Mouse (Mus musculus): ENCODE measurements around the gene Hecw2. TPM values are rescaled to one million over a fixed set of nuclear protein-coding genes. Genes with fewer than 3 reads are reported as not detected.

Hecw2 gene
- polyA plus RNA-seq, 1 experiment: not detected

GRCm38 (mm10) chr1:53814077-53814705 lies 380.8 kb downstream of the Hecw2 start:
- no peak for TF ChIP-seq GATA1 (IDR thresholded peaks at IDR 0.05; ENCODE audit: low read length)

- no peak for TF ChIP-seq GATA1 (IDR thresholded peaks at IDR 0.05; ENCODE audit: low read length)
These were observed 383.0 kb downstream of the Hecw2 start for GRCm38 (mm10) chr1:53811919-53812318.

- no peak for TF ChIP-seq GATA1 (IDR thresholded peaks at IDR 0.05; ENCODE audit: low read length)
These were observed 386.7 kb downstream of the Hecw2 start for GRCm38 (mm10) chr1:53808229-53808628.

GRCm38 (mm10) chr1:53797811-53798210 lies 397.2 kb downstream of the Hecw2 start:
- TF ChIP-seq GATA1 (IDR thresholded peaks at IDR 0.05; ENCODE audit: low read length): no peak

GRCm38 (mm10) chr1:53797074-53797473 lies 397.9 kb downstream of the Hecw2 start:
- TF ChIP-seq GATA1 (IDR thresholded peaks at IDR 0.05; ENCODE audit: low read length): no peak

- TF ChIP-seq GATA1 (IDR thresholded peaks at IDR 0.05; ENCODE audit: low read length): no peak
These were observed 398.7 kb downstream of the Hecw2 start for GRCm38 (mm10) chr1:53796271-53796670.

- no peak for TF ChIP-seq GATA1 (IDR thresholded peaks at IDR 0.05; ENCODE audit: low read length)
These were observed 399.4 kb downstream of the Hecw2 start for GRCm38 (mm10) chr1:53795591-53795990.

GRCm38 (mm10) chr1:53795081-53795480 lies 399.9 kb downstream of the Hecw2 start:
- no peak for TF ChIP-seq GATA1 (IDR thresholded peaks at IDR 0.05; ENCODE audit: low read length)

- no peak for TF ChIP-seq GATA1 (IDR thresholded peaks at IDR 0.05; ENCODE audit: low read length)
These were observed 400.7 kb downstream of the Hecw2 start for GRCm38 (mm10) chr1:53794279-53794678.

- no peak for TF ChIP-seq GATA1 (IDR thresholded peaks at IDR 0.05; ENCODE audit: low read length)
These were observed 403.6 kb downstream of the Hecw2 start for GRCm38 (mm10) chr1:53791343-53791742.

GRCm38 (mm10) chr1:53784721-53785418 lies 410.1 kb downstream of the Hecw2 start, which contains the start of gene Stk17b:
Gene Stk17b, minus strand, starts transcription at chr1:53785224.
- TF ChIP-seq GATA1 (IDR thresholded peaks at IDR 0.05; ENCODE audit: low read length): no peak

- no peak for TF ChIP-seq GATA1 (IDR thresholded peaks at IDR 0.05; ENCODE audit: low read length)
These were observed 410.7 kb downstream of the Hecw2 start for GRCm38 (mm10) chr1:53784291-53784720.

- TF ChIP-seq GATA1 (IDR thresholded peaks at IDR 0.05; ENCODE audit: low read length): no peak
These were observed 412.0 kb downstream of the Hecw2 start for GRCm38 (mm10) chr1:53782956-53783355.

- no peak for TF ChIP-seq GATA1 (IDR thresholded peaks at IDR 0.05; ENCODE audit: low read length)
These were observed 412.9 kb downstream of the Hecw2 start for GRCm38 (mm10) chr1:53782079-53782478.

- no peak for TF ChIP-seq GATA1 (IDR thresholded peaks at IDR 0.05; ENCODE audit: low read length)
These were observed 413.7 kb downstream of the Hecw2 start for GRCm38 (mm10) chr1:53781311-53781710.

- TF ChIP-seq GATA1 (IDR thresholded peaks at IDR 0.05; ENCODE audit: low read length): no peak
These were observed 418.6 kb downstream of the Hecw2 start for GRCm38 (mm10) chr1:53776176-53776905.
